Mouse (Mus musculus): ENCODE measurements around the gene Syne1. TPM values are rescaled to one million over a fixed set of nuclear protein-coding genes. Genes with fewer than 3 reads are reported as not detected.
"Not testable (repeated sequence)": the region's sequence is repeated elsewhere in the genome, so short reads cannot be mapped to it uniquely, and the experiment has no call there.

Syne1 gene
- total RNA-seq, 2 experiments from 2014 or later, result 17.0 to 20.5 TPM

DNA sequence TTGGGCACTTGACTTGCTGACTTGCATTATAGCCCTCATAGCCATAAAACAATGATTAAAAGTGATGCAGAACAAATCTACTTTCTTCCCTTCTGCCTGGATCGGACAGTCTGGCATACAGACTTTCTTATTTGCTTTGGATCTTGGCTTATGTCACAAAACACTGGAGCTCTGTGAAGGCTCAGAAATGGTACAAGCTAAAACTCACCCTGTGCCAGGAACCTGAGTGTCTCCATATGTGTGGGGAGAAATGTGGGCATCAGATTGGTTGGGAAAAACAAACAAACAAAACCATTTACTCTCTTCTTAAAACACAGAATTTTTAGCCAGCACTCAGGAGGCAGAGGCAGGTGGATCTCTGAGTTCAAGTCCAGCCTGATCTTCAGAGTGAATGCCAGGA lies 30.6 kb downstream of the Syne1 start:
- DNase-seq, result no peak

- DNase-seq, result no peak
These were observed 36.0 kb downstream of the Syne1 start for GRCm38 (mm10) chr10:5515330-5515729.

DNA sequence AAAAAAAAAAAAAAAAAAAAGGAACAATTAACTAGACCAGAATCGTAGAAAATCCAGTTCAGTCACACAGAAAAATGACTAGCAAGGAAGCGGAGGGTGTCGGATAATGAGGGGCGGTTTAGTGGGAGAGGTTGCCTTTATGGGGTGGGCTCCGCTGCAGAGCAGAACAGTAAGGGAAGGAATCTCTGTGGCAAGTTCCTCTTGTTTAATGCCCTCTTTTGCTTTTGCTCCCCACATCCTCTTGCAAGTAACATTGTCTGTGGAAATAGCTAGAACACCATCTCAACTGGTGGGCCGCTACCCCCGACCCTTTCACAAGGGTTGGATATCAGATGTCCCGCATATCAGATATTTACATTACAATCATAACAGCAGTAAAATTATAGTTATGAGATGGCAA lies 37.1 kb downstream of the Syne1 start:
- no peak for DNase-seq

GRCm38 (mm10) chr10:5512285-5512684 lies 39.0 kb downstream of the Syne1 start:
- peak; percentile 5 to 37 for DNase-seq

GRCm38 (mm10) chr10:5511403-5511802 lies 39.9 kb downstream of the Syne1 start:
- DNase-seq, result no peak

DNA sequence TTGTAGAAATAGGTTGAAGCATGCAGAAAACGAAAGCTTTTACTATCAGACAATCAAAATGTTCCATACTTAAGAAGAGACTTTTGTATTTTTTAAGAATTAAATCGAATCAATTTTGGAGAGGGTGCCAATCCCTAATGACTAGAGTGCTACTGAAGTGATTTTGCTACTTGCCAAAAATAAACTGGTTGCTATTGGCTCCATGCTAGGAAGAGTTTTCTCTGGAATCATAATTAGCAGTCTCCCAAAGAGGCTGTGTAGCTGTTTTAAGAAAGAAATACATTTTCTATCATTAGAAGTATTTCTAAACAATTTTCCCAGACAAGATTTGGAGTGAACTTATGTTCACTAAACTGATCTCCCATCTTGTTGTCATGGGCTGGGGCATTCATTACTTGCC lies 43.8 kb downstream of the Syne1 start:
- DNase-seq, result no peak

DNA sequence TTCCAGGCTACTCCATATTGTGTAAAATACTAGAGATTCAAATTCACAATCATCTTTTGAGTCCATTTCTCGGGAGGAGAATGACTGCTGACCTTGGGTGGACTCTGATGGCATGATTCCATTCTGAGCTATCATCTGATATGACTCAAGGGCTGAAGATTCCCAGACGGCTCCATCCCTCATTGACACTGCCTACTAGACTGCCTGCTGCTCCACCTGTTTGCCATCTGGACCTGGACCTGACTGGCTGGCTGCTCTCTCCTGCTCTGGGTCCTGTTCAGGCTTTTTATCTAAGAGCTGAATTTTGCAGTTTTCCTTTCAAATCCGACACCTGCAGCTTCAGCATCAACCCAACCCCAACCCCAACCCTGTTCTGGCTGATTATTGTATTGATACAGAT lies 46.5 kb downstream of the Syne1 start:
- DNase-seq, result no peak

- no peak for DNase-seq
These were observed 47.4 kb downstream of the Syne1 start for GRCm38 (mm10) chr10:5503909-5504308.

- not testable (repeated sequence) for DNase-seq
These were observed 51.5 kb downstream of the Syne1 start for GRCm38 (mm10) chr10:5499684-5500369.

DNA sequence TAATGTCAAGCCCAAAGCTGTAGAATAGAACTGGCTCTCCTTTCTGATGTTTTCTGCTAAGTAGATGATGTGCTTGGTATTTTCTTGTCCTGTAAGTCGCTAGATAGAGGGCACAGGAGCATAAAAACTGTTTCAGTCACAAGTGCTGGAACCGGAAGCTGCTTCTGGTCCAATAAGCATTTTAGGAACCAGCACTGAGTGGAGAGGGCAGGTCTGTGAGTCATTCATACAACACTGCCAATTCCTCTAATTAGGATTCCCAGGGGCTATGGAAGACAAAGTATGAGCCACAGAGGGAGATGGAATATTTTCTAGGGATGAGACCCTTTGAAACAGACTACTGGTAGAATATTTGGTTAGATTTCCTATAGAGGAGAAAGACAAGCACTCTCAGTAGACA lies 53.4 kb downstream of the Syne1 start:
- no peak for DNase-seq

GRCm38 (mm10) chr10:5491050-5491449 lies 60.2 kb downstream of the Syne1 start:
- DNase-seq, result no peak

DNA sequence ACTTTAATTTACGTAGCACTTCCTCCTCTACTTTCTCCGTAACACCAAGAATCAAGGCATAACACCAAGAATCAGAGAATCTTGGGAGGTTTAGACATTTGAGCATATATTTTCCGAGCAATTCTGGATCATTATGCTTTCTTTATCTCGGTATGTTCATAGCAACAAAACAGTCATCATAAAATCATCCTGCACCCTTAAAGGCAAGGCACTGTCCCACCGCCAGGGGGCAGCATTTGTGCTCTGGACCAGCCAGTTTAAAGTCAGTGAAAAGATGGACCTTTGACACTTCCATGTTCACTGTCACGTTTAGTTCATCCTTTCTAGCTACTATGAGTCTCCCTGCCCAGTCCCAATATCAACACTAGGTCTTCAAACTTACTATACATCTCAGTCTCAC lies 61.3 kb downstream of the Syne1 start:
- DNase-seq, result peak; percentile 34 to 47

GRCm38 (mm10) chr10:5488097-5488496 lies 63.2 kb downstream of the Syne1 start:
- no peak for DNase-seq

DNA sequence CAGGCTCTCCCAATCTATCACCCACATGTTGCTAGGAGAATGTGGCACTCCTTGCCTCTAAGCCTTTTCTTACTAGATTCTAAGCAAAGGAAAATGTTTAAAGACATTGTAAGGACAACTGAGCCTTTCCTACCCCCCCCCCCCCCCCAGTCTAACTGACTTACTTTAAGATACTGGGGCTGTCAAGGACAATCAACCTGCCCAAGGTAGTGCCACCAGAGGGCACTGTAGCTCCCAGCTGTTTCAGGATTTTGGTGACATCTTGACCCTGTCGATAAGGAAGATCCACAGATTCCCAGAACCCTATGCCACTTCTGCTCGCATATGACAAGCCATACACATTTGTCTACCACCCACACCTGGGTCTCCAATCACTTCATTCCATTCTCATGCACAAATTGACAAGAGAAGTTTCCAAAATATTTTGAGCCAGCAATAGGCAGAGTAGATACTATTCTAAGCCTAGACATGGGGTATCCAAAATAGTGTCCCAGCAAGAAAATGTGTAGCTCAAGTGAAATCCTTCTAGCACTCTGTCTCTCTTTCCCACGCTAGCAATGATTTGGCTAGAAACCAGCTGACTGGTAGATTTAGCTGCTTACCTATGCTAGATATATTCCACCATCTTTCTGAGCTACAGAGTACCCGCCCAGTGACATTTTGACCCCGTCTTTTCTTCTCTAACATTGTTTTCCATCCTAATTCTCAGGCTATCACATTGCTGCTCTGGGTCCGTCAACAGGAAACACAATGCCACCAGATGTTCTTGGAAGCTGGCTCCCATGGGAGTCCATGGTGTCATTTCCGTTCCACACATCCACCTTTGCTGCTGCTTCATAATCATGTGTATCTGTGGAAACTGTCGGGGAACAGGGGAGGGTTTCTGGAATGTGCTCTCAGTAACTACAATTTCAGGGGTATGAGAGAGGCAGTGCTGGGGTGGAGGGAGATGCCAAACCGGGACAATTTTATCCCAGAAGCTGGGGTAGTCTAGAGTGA lies 70.4 kb downstream of the Syne1 start:
- peak in 1 of 2 experiments; percentile 22 for DNase-seq

GRCm38 (mm10) chr10:5480097-5480496 lies 71.2 kb downstream of the Syne1 start:
- DNase-seq, result peak; percentile 37 to 55

DNA sequence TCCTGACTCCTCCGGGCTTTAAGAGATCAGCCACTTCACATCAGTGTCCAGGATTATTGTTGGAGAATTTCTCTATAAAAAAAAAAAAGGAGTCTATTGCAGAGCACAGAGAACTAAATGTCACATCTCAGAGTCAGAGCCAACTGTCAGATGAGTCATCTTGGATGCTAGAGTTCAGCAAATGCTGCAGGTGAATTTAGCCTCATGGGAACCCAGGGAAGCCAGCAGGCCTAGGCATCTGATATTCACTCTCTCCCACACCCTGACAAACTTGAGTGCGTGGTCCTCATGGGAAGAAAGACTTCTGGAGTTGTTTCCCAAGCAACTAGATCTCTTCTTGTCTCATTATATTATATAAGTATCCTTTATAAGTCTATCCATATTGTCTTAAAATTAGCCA lies 82.6 kb downstream of the Syne1 start:
- DNase-seq, result peak; percentile 7

GRCm38 (mm10) chr10:5453830-5454229 lies 97.5 kb downstream of the Syne1 start:
- DNase-seq, result no peak

GRCm38 (mm10) chr10:5449944-5450343 lies 101.3 kb downstream of the Syne1 start:
- no peak for DNase-seq

GRCm38 (mm10) chr10:5447950-5448716 lies 103.1 kb downstream of the Syne1 start:
- no peak for DNase-seq

DNA sequence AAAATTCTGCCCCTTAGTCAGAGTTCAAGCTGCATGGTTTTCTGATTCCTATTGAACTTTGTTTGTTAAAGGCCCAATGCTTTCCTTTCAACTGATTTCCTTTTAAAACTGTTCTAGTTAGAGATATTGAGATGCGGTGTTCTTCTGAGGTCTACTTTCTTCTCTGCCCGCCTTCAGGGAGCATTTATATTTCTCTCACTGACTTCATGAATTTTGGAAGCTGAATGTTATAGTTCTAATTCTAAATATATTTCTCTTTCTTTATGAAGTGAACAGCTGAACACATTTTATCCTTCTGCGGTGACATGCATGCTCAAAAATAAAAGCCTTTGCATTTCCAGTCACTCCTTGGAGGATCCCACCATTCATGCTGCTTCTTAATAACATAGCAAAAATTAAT lies 106.0 kb downstream of the Syne1 start:
- DNase-seq, result no peak

DNA sequence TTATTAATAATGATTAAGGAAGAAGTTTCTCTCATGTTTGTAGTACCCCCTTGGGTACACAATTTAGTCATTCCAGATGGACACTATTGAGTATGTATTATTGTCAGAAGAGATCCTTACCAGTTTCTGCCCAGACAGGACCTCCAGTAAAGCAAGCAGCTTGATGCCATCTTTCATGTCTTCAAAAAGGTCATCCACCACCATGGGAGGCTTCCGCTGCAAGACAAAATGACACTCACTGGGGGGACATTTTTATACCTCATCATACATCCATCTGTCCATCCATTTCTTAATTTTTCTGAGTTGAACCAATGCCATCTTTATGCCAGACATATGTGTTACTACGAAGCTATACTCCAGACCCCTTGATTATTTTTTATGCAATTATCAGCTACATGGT lies 108.3 kb downstream of the Syne1 start:
- no peak for DNase-seq

GRCm38 (mm10) chr10:5439802-5440350 lies 111.4 kb downstream of the Syne1 start:
- DNase-seq, result no peak
